Mouse (Mus musculus): ENCODE data around the gene Gm10840.

GRCm38 (mm10) chr11:106155761-106156160 is 4.9 kb upstream of the Gm10840 start:
- TF ChIP-seq CTCF (IDR thresholded peaks at IDR 0.05; ENCODE audit: extremely low read depth, insufficient read depth, insufficient read length, insufficient replicate concordance) (no peak), POLR2A (IDR thresholded peaks at IDR 0.05; ENCODE audit: low read depth, low read length) (no peak)

Measured in spleen, adult 2 months (tissue).